Mouse (Mus musculus): Measurements from ENCODE around the gene Stum. TPM values are rescaled to one million over a fixed set of nuclear protein-coding genes. Genes with fewer than 3 reads are reported as not detected.

Gene Stum
- total RNA-seq, 1 experiment from 2014 or later: 0.12 TPM

DNA sequence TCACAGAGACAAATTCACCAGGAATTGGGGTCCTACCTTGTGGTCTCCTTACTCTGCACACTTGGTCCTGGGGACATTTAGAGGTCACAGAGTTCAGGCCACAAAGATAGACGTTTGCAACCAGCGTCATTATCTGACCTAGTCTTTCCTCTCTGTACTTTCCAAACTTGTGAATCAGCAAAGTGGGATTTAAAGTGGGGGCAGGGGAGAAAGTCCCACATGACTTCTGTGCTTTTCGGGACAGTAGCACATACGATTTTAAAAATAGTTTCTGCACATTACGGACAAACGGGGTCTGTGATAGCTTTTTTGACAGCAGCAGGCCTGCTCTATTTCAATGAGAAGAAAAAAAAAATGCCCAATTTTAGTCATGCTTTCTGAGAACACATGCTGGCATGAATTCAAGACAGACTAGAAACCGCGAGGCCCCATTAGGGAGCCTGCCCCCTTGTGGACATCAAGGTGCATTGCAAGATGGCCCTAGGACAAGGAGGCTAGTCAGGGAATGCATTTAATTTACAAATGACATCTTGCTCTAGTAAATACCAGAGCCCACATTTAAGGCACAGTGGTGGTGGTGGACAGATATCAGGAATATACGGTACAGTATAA is 55.1 kb downstream of the Stum start:
- peak; percentile 58 for DNase-seq

DNA sequence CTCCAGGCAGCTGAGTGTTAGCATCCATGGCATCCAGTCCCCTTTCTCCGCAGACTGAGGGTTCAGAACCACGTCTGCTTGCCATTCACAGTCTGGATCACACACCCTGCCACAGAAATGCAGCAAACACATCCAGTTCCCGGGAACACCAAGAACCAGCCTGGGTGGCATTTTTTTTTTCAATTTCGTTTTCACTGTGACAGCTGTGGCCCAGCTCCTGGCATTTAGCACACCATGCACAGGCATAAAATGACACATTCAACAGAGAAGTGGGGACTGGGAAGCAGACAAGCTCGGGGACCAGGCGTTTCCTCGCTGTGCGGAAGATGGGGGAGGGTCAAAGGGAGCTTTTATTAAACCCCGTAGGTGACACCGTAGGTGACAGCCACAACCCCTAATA is 55.6 kb downstream of the Stum start:
- no peak for DNase-seq

DNA sequence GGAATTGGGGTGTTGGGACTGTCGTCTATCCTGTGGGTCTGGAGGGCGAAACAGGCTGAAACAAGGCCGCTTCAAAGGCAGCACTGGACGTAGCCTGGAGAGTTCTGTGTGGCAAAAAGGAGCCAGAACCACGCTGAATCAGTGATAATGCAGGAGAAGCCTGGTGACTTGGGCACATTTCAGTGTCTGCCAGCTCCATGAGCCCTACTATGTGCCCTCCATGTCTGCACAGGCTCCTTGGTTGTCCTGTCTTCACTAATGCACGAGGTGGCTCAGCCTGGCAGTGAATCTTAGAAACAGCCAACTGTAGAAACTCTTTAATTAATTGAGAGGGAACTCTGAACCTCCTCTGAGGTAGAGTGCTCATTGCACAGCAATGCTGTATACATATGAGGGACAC is 56.9 kb downstream of the Stum start:
- DNase-seq: no peak

DNA sequence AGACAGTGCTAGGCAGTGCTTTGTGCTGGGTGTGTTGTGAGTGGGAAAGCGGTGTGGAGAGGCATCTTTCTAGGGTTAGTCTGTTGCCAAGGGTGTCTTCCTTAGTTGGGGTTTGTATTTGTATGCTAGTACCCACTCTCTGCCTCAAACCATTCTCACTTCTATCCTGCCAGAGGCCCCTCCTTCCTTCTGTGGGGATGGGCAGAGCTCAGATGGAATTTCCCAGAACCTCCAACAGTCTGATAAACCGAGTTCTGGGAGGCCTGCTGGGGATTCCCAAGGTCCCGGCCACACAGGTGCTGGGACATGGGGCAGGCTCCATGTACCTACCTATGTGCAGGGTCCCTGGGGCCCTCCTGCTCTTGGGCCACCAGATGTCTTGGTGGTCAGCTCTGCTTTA is 59.4 kb downstream of the Stum start:
- no peak for DNase-seq

DNA sequence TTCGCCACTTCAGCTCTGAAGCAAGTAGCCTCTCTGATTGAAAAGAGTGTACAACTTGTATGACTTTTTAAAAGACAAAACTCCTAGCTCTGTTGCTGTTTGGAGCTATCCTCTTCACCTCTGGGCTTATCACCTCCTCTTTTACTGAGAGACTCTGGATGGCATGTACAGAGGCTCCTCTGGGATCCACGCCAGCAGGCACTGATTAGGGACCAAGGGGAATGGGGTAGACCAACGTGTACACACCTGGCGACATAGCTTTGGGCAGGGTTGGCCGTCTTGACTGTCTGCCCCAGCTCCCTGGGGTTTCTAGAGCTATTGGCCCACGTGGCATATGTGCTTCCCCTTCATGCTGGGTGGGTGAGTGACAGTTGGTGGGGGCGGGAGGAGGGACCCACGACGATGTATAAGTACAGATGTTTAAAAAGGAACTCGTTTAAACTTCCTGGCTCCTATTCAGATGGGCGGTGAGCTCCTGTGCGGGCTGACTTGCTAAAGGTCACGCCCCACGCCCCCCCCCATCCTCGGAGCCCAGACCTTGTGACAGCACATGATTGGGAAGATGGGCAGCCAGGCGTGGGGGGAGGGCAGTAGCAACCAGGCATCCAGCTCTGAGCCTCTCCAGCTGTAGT is 60.2 kb downstream of the Stum start:
- no peak for DNase-seq

DNA sequence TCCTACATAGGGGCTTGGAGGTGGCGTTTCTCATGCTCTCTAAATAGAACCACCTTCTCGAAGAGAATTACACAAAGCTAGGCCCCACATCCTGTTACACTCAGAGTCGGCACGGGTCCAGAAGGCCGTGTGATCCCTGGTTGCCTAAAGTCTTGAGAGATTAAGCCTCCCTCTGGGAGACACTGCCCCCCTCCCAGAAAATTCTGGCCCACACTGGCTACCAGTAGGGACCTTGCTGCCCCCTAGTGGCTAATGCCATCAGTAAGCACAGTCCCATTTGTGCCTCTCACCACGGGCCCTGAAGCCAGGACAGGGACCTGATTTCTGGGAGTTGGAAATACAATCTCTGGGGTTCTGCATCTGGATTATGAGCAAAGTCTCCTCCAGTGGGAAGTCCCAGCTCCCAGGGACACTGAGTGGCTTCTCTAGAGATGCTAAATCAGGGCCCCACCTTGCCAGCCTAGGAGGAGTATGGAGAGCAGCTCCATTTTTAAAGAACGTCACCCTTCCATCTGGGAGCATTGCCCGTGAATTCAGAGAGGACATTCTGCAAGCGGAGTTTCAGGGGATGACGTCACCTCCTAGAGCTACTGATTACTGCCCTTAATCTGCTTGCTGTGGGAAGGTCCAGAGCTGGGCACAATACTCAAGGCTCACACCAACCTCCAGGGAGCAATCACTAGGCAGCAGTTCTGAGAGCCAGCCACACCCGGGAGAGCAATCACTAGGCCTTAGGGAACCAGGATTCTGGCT is 61.1 kb downstream of the Stum start:
- peak; percentile 70 for DNase-seq

DNA sequence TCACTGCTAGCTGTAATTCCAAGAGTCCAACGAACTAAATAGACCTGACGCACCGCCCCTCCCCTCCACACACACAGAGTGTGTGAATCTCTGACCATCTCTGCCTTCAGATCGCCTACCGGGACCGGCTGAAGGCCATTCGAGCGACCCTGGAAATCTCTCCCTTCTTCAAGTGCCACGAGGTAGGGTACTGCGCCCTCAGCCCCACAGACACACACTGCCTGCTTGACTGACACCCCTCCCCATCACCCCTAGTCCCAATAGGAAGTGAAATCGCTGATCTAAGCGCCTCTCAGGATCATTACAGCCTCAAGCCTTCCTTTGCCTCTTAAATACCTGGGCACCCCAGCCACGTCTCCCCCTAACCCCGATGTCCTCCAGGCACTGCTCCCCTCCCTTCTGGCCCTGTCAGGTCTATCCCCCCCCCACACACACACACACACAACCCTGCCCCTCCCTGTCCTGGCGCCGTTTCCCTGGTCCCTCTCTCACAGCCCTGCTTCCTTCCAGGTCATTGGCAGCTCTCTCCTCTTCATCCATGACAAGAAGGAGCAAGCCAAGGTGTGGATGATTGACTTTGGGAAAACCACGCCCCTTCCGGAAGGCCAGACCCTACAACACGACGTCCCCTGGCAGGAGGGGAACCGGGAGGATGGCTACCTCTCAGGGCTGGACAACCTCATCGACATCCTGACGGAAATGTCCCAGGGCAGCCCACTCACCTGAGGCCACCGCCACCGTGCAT is 62.0 kb downstream of the Stum start:
- DNase-seq: no peak

DNA sequence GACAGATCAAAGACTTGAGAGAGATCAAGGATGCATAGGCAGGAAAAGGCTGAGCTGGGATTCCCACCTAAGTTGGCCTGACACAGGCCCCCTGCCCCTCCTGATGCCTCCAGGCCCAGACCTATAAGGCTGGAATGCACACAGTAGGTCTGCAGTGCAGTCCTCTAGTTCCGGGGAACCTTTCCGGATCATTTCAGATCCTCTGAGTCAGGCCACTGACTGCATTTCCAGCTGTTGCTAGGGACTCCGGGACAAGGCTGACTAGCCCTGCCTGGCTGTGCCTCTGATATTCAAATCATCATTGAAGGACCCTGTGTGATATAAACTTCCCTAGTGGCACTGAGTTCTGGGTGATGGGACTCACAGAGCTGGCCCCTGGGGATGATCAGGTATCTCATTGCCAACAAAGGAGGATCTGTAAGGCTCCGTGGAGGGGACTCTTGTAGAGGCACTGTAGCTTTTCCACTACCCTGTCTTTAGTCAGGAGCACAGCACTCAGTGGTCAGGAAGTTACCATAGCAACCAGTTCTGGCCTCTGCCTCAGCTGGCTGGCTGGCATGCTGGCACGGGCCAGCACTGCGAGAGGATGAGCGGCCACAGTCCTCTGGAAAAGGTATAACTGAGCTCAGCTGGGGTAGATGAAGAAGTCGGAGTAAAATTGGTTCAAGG is 62.7 kb downstream of the Stum start:
- peak; percentile 58 for DNase-seq

DNA sequence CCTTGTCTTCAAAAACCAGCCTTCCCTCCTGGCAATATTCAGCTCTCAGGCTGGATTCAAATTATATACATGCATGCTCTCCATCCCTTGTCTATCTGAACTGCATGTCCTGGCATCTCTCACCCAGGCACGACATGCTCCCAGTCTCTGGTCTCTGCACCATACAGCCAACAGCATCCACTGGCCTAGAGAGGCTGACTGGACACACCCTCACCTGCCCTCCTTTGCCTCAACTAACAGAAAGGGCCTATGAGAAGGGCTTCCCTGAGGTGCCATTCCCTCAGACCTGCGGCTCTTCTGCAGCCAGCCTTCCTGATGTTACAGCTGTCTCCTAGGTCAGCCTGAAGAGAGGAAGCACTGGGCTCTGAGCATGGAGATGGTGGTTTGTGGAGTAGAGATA is 64.2 kb downstream of the Stum start:
- DNase-seq: no peak

DNA sequence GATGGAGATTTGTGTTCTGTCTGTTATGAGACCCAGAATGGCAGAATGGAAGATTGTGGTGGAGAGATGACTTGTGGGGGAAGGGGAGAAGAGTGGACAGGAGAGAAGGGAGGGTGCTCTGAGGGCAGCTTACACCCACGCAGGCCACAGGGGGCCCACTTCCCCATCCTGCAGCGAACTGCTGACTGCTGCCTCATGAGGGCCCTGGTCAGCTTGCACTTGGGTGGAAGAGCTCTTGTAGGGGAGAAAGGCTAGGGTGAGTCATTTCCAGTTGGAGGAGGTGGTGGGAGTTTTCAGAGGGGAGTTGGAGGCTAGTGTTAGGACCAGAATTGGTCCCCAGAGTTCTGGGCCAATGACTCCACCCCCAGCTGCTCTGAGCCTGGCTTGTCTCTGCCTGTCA is 66.2 kb downstream of the Stum start:
- no peak for DNase-seq

DNA sequence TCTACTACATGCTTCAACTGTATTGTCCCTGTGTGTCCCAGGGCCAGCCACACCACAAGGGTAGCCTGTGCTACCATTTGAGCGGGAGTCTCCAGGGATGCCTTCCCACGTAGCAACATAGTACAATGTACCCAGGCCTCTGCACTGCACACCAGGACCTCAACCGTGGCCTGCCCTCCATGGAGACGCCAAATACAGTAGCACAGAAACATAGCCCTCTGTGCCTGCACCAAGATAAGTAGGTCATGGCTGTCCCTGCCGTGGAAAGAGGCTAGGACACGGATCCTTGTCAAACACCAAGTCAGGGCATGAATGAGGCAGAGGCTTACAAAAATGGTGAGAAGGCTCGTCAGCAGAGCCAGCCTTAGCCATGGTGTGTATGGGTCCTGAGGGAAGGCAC is 67.5 kb downstream of the Stum start:
- no peak for DNase-seq

DNA sequence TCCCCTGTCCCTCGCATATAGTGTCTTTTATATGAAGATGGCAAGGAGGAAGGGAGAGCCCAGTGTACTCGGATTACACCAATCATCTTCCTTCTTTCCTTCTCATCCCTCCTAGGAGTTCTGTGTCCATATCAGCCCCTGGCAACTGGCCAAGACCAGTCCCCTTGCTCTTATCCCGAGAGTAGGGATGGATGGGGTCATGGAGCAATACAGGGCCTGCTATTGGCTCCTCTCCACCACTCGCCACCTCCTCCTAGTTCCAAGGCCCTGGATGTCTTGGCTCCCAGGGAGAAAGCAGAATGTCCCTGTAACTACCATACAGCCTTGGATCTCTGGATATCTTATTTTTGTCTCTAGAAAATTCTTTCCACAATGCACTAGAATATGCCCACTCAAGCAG is 68.2 kb downstream of the Stum start:
- DNase-seq: no peak

DNA sequence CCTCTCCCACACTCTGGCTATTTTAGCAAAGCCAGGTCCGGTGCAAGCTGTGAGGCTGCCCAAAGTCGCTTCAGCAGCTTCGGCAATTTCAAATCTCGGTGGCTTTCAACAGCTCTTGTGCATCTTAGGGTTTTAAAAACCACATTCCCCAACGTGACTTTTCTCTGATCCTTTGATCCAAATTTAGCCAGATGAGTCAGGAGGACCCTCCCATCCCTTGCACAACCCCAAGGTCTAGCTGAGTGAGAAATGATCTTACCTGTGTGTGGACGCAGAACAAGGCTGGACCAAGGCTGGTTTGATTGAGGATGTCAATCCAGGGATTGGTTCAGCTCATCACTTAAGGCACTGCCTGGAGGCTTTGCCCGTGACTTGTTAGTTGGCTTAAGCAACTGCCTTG is 73.0 kb downstream of the Stum start:
- no peak for DNase-seq

DNA sequence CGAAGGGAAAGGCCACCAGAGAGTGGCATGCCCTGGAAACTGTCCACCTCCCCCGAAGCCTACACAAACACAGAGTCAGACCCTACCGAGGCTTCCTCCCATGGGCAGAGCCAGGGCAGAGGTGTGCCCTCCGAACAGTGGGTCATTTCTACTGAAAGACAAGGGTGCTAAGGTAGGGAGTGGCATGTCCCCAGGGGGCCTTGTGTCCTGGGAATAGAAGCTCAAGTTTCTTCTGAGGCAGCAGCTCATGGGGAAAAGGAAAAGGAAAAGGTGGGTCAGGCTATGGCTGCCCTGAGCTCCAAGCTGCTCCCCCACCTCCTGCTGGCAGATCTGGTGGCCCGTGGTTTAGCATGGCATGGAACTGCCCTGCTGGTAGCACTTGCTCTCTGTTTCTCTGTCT is 73.5 kb downstream of the Stum start:
- no peak for DNase-seq

DNA sequence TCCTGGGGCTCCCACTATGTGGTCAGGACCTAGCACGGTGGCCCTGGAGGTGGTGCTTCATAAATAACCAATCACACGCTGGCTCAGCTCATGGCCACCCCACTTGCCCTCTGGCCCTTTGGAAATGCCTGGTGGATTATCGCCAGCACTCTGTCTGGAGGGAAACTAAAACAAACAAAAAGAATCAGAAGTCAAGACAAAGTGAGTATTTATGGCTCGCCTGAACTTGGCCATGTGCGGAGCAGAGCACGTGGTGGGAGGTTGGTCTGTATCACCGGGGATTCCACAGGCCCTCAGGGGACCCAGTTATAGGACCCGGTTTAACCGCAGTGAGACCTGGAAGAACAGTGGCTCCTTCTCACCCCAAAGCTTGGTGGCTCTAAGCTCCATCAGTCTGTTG is 74.5 kb downstream of the Stum start:
- DNase-seq: peak; percentile 51

DNA sequence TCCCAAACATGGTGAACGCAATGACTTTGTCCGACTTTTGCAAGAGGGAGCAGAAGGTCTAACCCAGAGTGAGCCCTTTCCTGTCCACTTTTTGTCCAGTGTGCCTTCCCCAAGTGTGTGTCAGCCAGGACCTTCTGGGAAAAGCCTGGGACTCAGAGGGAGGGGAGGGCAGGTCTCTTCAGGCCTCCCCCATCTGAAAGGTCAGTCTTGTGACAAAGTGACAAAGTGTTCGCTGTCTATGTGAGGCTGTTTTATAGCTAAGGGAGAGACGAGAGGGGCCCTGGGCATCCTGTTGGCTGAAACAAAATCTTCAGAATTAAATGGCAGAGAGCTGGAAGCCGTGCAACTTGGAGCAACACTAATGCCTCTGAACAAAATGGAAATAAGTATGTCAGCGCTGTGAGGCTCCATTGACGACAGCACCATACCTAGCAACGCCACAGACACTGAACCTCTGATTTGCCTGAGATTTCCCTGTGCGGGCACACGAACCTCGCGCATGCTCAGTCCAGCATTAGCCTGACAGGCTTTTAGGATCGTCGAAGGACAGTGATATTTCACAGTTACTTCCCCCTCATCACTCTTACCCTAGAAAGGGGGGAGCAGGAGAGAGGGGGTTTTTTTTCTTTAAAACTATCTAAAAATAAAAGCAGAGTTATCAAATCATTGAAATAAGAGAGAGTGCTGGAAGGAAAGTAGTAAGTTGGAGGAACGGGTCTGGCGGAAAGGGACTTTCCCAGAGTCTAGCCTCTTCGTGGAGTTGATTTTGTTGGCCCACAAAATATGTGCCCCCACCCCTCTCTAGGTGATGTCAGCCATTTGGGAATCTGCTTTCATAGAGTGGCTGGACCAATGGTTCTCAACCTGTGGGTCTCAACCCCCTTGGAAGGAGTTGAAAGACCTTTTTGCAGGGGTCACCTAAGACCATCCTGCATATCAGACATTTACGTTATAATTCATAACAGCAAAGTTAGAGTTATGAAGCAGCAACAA is 75.3 kb downstream of the Stum start:
- no peak for DNase-seq

DNA sequence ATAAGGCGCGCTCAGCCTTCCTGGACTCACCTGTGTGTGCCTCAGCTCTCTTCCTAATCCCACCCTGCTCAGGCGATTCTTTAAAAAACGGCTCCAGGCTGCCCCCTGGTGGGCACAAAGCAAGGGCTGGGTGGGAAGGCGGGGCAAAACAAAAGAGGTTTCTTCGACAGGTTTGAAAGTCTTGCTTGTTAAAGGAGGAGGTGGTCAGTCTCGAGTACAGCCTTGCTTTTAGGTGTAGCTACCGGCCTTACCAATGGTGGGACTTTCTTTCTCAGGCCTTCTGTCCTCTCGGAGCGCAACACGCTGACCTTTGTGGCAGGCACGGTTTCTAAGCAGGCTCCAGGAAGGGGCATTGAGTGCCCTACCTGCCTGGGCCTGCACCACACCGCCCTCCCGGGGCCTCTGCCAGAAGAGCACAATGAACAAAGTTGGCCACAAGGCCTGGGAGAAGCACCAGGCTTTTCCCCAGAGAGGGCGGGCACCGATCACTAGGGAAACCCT is 76.1 kb downstream of the Stum start:
- DNase-seq: peak; percentile 71

DNA sequence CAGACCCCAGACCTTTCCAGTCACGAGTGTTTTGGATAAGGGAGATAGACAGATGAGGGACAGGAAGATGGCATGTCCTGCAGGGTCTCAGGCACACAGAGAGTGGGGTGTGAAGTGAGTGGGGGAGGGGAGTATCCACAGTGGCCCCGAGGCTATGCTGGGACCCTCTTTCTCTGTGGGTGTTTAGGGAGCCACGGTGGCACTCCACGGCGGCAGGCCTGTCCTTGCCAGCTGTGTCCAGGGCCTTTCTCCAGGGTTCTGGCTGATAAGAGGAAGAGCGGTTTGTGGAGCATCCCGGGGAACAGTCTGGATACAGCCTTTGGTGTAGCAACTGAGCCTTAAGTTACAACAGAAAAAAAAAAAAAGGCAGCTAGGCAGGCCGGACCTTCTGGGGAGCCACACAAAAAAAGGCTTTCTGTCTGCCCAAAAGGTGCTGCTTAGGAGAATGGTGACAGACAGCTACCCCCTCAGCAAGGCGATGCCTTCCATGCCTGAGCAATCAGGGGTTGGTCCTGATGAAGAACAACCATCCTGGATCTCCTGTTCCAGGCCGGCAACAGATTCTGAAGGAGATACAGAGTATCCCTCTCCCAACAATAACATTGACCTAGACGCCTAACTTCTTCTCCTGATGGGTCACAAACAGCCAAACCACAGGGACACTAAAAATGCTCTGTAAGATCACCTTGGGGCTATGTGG is 76.8 kb downstream of the Stum start:
- DNase-seq: no peak

DNA sequence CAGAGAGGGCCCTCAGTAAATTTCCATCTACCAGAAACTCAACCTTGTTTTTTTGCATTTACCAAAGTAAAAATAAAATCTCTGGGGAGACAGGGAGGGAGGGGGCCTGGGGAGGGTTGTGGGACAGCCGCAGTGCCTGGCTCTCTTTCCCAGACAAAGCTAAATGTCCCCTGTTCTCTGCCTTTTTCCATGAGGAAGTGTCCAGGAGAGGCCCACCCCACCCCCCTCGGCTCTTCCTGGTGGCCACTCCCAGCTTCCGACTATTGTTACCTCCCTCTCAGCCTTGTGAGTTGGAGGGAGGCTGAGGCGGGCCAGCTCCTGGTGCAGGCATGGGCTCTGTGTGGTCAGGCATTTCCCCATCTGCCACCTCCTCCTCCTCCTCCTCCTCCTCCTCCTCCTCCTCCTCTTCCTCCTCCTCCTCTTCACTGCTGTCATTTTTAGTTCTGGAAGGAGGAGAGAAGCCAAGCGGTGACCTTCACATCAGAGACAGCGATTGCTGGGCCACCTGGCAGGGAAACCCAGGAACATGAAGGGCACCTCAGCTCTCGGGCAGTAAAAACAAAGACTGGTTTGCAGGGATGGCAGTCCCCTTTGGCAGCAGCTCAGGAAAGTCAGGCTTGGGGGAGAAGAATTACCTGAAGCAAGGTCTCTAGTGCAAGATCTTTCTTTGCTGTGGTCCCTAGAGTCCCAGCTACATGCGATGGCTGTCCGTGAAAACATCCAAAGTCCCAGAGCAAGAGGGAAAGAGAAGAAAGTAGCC is 77.5 kb downstream of the Stum start:
- DNase-seq: peak; percentile 48

DNA sequence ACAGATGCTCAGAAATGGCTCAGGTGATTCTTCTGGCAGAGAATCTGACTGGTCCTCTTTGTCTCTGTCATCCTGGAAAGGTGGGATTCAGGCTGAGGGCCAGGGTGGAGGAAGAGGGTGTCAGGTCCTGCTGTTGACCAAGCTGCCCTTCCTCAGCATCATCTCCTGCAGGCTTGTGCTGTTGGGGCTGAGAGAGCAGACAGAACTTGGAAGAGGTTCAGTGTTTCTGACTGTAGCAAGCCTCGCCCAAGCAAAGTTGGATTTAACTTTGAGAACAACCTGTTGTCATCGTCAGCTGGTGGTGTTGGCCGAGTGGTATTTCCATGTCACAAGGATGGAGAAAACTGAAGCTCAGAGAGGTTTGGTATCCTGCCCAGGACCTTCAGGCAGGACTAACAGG is 78.6 kb downstream of the Stum start:
- no peak for DNase-seq
